Mouse (Mus musculus): ENCODE results near the gene Mad1l1. TPM values are rescaled to one million over a fixed set of nuclear protein-coding genes. Genes with fewer than 3 reads are reported as not detected.

The Mad1l1 gene
- total RNA-seq, 2 experiments from 2014 or later, result 17.6 to 18.6 TPM

GRCm38 (mm10) chr5:140150136-140150535, 171.2 kb downstream of the Mad1l1 start:
- no peak for DNase-seq (ENCODE audit: extremely low spot score in 1 of 2, low spot score in 1 of 2)

- DNase-seq (ENCODE audit: extremely low spot score in 1 of 2, low spot score in 1 of 2), result no peak
These were observed 172.1 kb downstream of the Mad1l1 start for GRCm38 (mm10) chr5:140149298-140149697.

- DNase-seq (ENCODE audit: extremely low spot score in 1 of 2, low spot score in 1 of 2), result no peak
These were observed 177.8 kb downstream of the Mad1l1 start for GRCm38 (mm10) chr5:140143541-140143940.

GRCm38 (mm10) chr5:140141336-140141735, 180.0 kb downstream of the Mad1l1 start:
- DNase-seq (ENCODE audit: extremely low spot score in 1 of 2, low spot score in 1 of 2), result no peak

- DNase-seq (ENCODE audit: extremely low spot score in 1 of 2, low spot score in 1 of 2), result peak in 1 of 2 experiments; percentile 75
These were observed 181.1 kb downstream of the Mad1l1 start for GRCm38 (mm10) chr5:140140214-140140613.

GRCm38 (mm10) chr5:140135734-140136625, 185.4 kb downstream of the Mad1l1 start:
- no peak for DNase-seq (ENCODE audit: extremely low spot score in 1 of 2, low spot score in 1 of 2)

GRCm38 (mm10) chr5:140134021-140134420, 187.3 kb downstream of the Mad1l1 start:
- DNase-seq (ENCODE audit: extremely low spot score in 1 of 2, low spot score in 1 of 2), result no peak

GRCm38 (mm10) chr5:140128414-140128981, 192.9 kb downstream of the Mad1l1 start:
- DNase-seq (ENCODE audit: extremely low spot score in 1 of 2, low spot score in 1 of 2), result no peak

GRCm38 (mm10) chr5:140127981-140128380, 193.4 kb downstream of the Mad1l1 start:
- no peak for DNase-seq (ENCODE audit: extremely low spot score in 1 of 2, low spot score in 1 of 2)

GRCm38 (mm10) chr5:140124626-140125025, 196.7 kb downstream of the Mad1l1 start:
- no peak for DNase-seq (ENCODE audit: extremely low spot score in 1 of 2, low spot score in 1 of 2)

GRCm38 (mm10) chr5:140123640-140124366, 197.5 kb downstream of the Mad1l1 start:
- DNase-seq (ENCODE audit: extremely low spot score in 1 of 2, low spot score in 1 of 2), result no peak

- DNase-seq (ENCODE audit: extremely low spot score in 1 of 2, low spot score in 1 of 2), result no peak
These were observed 198.2 kb downstream of the Mad1l1 start for GRCm38 (mm10) chr5:140123194-140123593.

GRCm38 (mm10) chr5:140121966-140122365, 199.4 kb downstream of the Mad1l1 start:
- DNase-seq (ENCODE audit: extremely low spot score in 1 of 2, low spot score in 1 of 2), result no peak

- DNase-seq (ENCODE audit: extremely low spot score in 1 of 2, low spot score in 1 of 2), result no peak
These were observed 202.4 kb downstream of the Mad1l1 start for GRCm38 (mm10) chr5:140118921-140119320.

- DNase-seq (ENCODE audit: extremely low spot score in 1 of 2, low spot score in 1 of 2), result no peak
These were observed 203.4 kb downstream of the Mad1l1 start for GRCm38 (mm10) chr5:140117968-140118367.

- no peak for DNase-seq (ENCODE audit: extremely low spot score in 1 of 2, low spot score in 1 of 2)
These were observed 205.7 kb downstream of the Mad1l1 start for GRCm38 (mm10) chr5:140115434-140116271.

- DNase-seq (ENCODE audit: extremely low spot score in 1 of 2, low spot score in 1 of 2), result no peak
These were observed 206.8 kb downstream of the Mad1l1 start for GRCm38 (mm10) chr5:140114512-140115060.

GRCm38 (mm10) chr5:140113281-140113680, 208.1 kb downstream of the Mad1l1 start:
- DNase-seq (ENCODE audit: extremely low spot score in 1 of 2, low spot score in 1 of 2), result no peak

- no peak for DNase-seq (ENCODE audit: extremely low spot score in 1 of 2, low spot score in 1 of 2)
These were observed 211.3 kb downstream of the Mad1l1 start for GRCm38 (mm10) chr5:140110024-140110423.

GRCm38 (mm10) chr5:140107907-140108306, 213.4 kb downstream of the Mad1l1 start:
- no peak for DNase-seq (ENCODE audit: extremely low spot score in 1 of 2, low spot score in 1 of 2)
